Mouse (Mus musculus) frontal cortex, postnatal 36 days (tissue): ENCODE measurements around the gene Mt1.

ENCODE experiments used
- DNase-seq, 2 experiments: peaks; one replicate each; pipeline ENCODE4 v3.0.0; 2022; ENCODE audit warnings: low spot score in 2 of 2

Mt1 gene

GRCm38 (mm10) chr8:94172809-94173732, 5.8 kb upstream of the Mt1 start:
- no peak for DNase-seq

DNA sequence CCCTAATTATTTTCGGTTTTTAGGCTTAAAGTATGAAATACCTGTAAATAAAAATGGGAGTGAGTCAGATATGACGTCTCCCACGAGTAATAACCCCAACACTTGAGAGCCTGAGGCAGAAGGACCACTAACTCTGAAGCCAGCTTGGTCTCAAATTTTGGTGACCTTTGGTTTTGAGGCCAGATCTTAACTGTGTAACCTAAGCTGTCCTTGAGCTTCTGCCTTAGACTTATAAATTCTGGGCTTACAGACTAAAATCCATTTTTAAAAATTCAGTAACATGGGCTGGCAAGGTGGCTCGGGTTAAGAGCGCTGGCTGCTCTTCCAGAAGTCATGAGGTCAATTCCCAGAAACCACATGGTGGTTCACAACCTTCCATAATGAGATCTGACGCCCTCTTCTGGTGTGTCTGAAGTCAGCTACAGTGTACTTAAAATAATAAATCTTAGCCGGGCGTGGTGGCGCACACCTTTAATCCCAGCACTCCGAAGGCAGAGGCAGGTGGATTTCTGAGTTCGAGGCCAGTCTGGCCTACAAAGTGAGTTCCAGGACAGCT, 5.0 kb upstream of the Mt1 start:
- no peak for DNase-seq

GRCm38 (mm10) chr8:94174619-94175213, 4.2 kb upstream of the Mt1 start:
- no peak for DNase-seq

DNA sequence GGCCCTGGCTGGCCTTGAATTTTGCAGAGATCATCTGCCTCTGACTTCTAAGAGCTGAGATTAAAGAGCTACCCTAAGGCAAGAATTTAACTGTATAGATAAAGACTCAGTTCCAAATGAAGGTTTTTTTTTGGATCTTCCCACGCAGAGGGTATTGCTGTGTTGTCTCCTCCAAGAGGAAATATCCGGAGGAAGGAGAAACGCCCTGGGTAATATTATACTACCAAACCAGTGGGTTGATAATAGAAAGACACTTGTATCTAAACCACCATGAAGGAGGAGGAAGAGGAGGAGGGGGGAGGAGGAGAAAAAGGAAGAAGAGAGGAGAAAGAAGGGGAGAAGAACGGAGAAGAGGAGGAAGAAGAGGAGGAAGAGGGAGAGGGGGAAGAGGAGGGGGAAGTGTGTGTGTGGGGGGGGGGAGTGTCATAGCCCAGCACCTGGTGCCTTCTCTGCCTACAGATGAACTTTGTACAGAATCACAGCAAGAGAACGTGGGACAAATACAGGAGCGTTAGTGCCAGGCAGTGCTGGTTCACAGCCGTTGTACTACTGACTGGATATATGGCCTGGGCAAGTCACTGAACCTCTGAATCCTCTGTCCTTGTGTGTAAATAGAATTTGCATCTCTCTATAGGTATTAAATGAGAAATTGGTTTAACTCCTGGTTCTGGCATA, 1.0 kb upstream of the Mt1 start:
- no peak for DNase-seq

- no peak for DNase-seq
Measured at GRCm38 (mm10) chr8:94179713-94180560, 1.1 kb downstream of the Mt1 start.

- DNase-seq: no peak
Measured at GRCm38 (mm10) chr8:94180561-94180908, 1.7 kb downstream of the Mt1 start.

DNA sequence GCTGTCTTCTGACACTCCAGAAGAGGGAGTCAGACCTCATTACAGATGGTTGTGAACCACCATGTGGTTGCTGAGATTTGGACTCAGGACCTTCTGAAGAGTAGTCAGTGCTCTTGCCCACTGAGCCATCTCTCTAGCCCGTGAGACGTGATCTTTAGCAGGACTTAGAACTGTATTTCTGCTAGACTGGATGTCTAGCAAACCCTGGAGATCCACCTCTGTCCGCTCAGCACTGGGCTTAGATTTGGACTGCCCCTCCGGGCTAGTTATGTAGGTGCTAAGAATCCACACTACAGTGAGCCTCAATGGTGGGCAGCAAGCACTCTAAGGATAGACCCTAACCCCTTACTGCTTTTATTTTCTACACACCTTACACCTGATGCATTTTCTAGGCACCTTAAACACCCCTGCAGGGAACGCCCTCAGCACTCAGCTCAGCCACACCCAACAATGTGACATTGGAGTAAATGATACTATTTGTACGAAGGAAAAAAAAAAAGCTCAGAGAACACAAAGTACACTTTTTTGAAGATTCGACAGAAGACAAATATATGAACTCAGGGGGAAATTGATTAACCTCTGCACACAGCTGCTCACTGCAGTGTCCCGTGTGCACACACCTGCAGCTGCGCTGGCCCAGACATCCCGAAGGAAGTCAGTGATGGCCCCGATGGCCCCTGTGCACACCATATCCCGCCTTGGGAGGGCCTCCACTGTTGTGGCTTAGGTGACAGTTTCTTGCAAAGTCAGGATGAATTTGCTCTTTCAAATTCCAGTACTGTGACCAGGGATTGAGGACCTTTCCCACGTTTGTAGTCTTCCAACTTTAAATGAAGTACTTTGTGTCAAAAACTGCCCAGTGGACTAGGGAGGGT, 3.4 kb downstream of the Mt1 start:
- no peak for DNase-seq

GRCm38 (mm10) chr8:94183117-94183516, 4.2 kb downstream of the Mt1 start:
- DNase-seq: peak; percentile 56 to 61

- no peak for DNase-seq
Measured at GRCm38 (mm10) chr8:94184357-94184843, 5.5 kb downstream of the Mt1 start.

- DNase-seq: no peak
Measured at GRCm38 (mm10) chr8:94185791-94186190, 6.9 kb downstream of the Mt1 start.

- no peak for DNase-seq
Measured at GRCm38 (mm10) chr8:94186542-94186941, 7.7 kb downstream of the Mt1 start.

GRCm38 (mm10) chr8:94187290-94188002, 8.6 kb downstream of the Mt1 start:
- no peak for DNase-seq

- peak in 1 of 2 experiments; percentile 69 for DNase-seq
Measured at GRCm38 (mm10) chr8:94189275-94190031, 10.6 kb downstream of the Mt1 start.

- DNase-seq: no peak
Measured at GRCm38 (mm10) chr8:94191101-94191691, 12.3 kb downstream of the Mt1 start.

GRCm38 (mm10) chr8:94192926-94193325, 14.0 kb downstream of the Mt1 start:
- no peak for DNase-seq

DNA sequence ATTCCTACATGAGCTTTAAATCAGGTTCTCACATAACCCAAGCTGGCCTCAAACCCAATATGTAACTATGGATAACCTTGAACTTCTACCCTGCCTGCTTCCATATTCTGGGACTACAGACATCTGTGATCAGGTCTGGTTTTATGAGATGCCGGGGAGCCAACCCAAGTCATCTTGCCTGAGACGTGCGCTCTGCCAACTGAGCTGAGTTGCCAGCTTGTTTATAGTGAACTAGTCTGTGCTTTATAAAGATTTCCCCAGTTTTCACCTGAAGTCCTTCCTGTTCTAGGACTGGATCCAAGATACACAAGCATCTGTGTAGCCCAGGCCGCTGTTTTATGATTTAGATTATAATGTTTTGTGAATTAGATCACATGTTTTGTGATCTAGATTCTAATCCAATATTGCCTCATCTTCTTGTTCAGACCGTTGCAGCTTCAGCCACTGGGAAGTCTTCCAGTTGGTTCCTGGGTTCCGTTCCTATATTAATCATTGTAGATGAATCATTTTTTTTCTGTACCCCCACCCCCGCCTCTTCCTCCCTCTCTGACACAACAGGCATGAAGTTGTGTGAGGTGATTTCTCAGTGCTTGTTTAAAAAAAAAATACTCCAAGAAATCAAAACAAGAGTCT, 15.8 kb downstream of the Mt1 start:
- no peak for DNase-seq

DNA sequence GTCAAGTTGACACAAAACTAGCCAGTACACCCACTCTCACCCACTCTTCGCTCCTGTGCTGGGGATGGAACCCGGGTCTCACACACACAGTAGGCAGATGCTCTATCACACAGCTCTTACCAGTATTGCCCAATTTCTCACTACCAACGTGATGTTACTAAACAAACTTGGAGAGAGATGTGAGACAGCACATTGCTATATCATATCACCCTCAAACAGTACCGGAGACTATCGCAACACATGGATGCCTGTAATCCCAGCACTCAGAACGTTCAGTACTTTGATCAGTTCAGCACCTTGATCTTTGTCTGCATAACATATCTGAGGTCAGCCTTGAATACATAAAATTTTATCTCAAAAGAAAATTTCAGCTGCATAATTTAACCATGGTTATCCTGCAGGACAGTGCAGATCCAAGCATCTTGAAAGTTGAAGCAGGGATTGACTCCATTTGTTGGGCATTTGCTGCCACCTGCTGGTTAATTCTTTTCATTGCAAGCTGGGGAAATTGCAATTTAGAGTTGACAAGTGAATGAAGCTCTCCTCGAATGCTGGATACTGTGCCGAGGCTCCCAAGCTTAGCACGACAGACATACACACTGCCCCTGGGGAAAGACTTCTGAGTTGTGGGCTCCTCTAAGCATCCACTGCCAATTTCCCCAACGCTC, 20.5 kb downstream of the Mt1 start:
- DNase-seq: peak; percentile 65 to 81
